17 mouse cellular contexts compared by ENCODE assay signal in the genomic region with DNA sequence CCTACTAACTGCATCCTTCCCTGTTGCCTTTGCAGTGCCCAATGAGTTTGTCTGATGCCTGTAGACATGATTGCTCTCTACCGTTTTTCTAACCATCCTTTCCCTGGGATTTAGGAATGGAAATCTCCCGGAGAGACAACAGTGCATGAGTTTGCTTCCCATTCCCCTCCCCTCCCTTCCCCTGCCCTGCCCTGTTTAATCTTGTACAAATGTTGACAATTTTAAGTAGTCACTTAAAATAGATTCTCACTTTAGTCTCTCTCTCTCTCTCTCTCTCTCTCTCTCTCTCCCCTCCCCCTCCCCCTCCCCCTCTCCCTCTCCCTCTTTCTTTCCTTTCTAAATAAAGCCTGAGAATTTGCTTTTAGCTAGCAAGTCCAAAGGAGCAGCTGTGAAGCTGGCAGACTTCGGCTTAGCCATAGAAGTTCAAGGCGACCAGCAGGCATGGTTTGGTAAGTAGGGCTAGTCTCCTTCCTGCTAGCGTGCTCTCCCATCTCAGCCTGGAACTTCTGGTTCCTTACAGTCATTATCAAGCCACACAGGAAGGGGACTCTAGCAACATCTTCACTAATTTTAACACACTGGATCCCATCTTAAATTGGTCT.
DNase-seq lines count a peak whose midpoint lies in the region; ATAC-seq and TF ChIP-seq lines count a peak whose summit lies in the region.
"Had no signal": no experiment of that assay in that cellular context is flagged by ENCODE, and none has a peak within 500 bp of the region (broad histone marks: within the 10 kb centered on the region; RNA-seq: fewer than 3 reads in every experiment).

No protein-coding gene starts in this region.

- DNase-seq in heart, embryonic 10.5 days (ENCODE audit: low spot score): no peak
- DNase-seq in heart, postnatal 0 days (ENCODE audit: low spot score): peak; percentile 89
- peak; percentile 18 for DNase-seq in stomach, postnatal 0 days (ENCODE audit: low spot score)
- DNase-seq in forebrain, embryonic 10.5 days (ENCODE audit: extremely low spot score, low spot score): no peak
- no peak for DNase-seq in frontal cortex, postnatal 25 days (ENCODE audit: low spot score in 2 of 2)
- DNase-seq: cerebellum, postnatal 10 days; lung, adult 2 months; right cerebral cortex, adult 18-20 months; thymus, postnatal 36 days had no signal

- no peaks in the 10 kb centered on the region for H3K9me3 ChIP-seq in megakaryocyte, embryonic 14.5 days
- H3K9me3 ChIP-seq in heart, embryonic 10.5 days: no peaks in the 10 kb centered on the region
- H3K9me3 ChIP-seq in heart, postnatal 0 days (replicated peaks; ENCODE audit: control insufficient read depth, low read length): no peaks in the 10 kb centered on the region
- H3K9me3 ChIP-seq in stomach, postnatal 0 days (ENCODE audit: control insufficient read depth, low read length): no peaks in the 10 kb centered on the region
- no peaks in the 10 kb centered on the region for H3K9me3 ChIP-seq in forebrain, embryonic 10.5 days
- H3K9me3 ChIP-seq: embryonic facial prominence, embryonic 15.5 days; forebrain, embryonic 13.5 days; hindbrain, embryonic 12.5 days had no signal

- peak overlapping the region; percentile 32 for H3K4me2 ChIP-seq in heart, postnatal 0 days (ENCODE audit: low read depth, low read length)
- no peak overlapping the region for H3K4me2 ChIP-seq in stomach, postnatal 0 days (replicated peaks; ENCODE audit: low read depth)
- H3K4me2 ChIP-seq: embryonic facial prominence, embryonic 15.5 days; forebrain, embryonic 13.5 days; hindbrain, embryonic 12.5 days had no signal

- TF ChIP-seq CTCF in heart, postnatal 0 days (IDR thresholded peaks at IDR 0.05; ENCODE audit: low read depth): no peak
- TF ChIP-seq CTCF in stomach, postnatal 0 days (IDR thresholded peaks at IDR 0.05; ENCODE audit: low read depth): no peak

- H3K9ac ChIP-seq in heart, postnatal 0 days (replicated peaks; ENCODE audit: low read depth, low read length): no peak overlapping the region
- H3K9ac ChIP-seq in stomach, postnatal 0 days (ENCODE audit: low read length): no peak overlapping the region
- H3K9ac ChIP-seq: embryonic facial prominence, embryonic 15.5 days; forebrain, embryonic 13.5 days; hindbrain, embryonic 12.5 days had no signal

- peaks cover 7% of the 10 kb centered on the region for H3K4me1 ChIP-seq in megakaryocyte, embryonic 14.5 days
- peaks cover 7% of the 10 kb centered on the region; the same call in 1 of the 2 replicates for H3K4me1 ChIP-seq in heart, embryonic 10.5 days
- peaks cover 21% of the 10 kb centered on the region for H3K4me1 ChIP-seq in heart, postnatal 0 days (ENCODE audit: control insufficient read depth, insufficient read depth)
- H3K4me1 ChIP-seq in stomach, postnatal 0 days (replicated peaks; ENCODE audit: control insufficient read depth, insufficient read depth): no peaks in the 10 kb centered on the region
- H3K4me1 ChIP-seq in forebrain, embryonic 10.5 days: no peaks in the 10 kb centered on the region
- H3K4me1 ChIP-seq: embryonic facial prominence, embryonic 15.5 days; forebrain, embryonic 13.5 days; hindbrain, embryonic 12.5 days had no signal

- H3K27me3 ChIP-seq in megakaryocyte, embryonic 14.5 days (replicated peaks): no peaks in the 10 kb centered on the region
- no peaks in the 10 kb centered on the region for H3K27me3 ChIP-seq in heart, embryonic 10.5 days (ENCODE audit: insufficient read depth, poor library complexity, severe bottlenecking)
- H3K27me3 ChIP-seq in heart, postnatal 0 days (ENCODE audit: control insufficient read depth, insufficient read depth, low read length): no peaks in the 10 kb centered on the region
- no peaks in the 10 kb centered on the region for H3K27me3 ChIP-seq in stomach, postnatal 0 days (ENCODE audit: control insufficient read depth, insufficient read depth, low read length)
- no peaks in the 10 kb centered on the region for H3K27me3 ChIP-seq in forebrain, embryonic 10.5 days (ENCODE audit: poor library complexity, severe bottlenecking)
- H3K27me3 ChIP-seq: embryonic facial prominence, embryonic 15.5 days; forebrain, embryonic 13.5 days; hindbrain, embryonic 12.5 days had no signal

- no peaks in the 10 kb centered on the region for H3K36me3 ChIP-seq in megakaryocyte, embryonic 14.5 days (replicated peaks; ENCODE audit: low read length)
- peaks cover 8% of the 10 kb centered on the region; the same call in 1 of the 2 replicates for H3K36me3 ChIP-seq in heart, embryonic 10.5 days
- H3K36me3 ChIP-seq in heart, postnatal 0 days (replicated peaks; ENCODE audit: control insufficient read depth, insufficient read depth, low read length): peaks cover 11% of the 10 kb centered on the region
- H3K36me3 ChIP-seq in stomach, postnatal 0 days (ENCODE audit: control insufficient read depth, insufficient read depth, low read length): no peaks in the 10 kb centered on the region
- no peaks in the 10 kb centered on the region for H3K36me3 ChIP-seq in forebrain, embryonic 10.5 days (replicated peaks)
- H3K36me3 ChIP-seq: embryonic facial prominence, embryonic 15.5 days; G1E; hindbrain, embryonic 12.5 days had no signal

- peak overlapping the region; percentile 11 for H3K4me3 ChIP-seq in megakaryocyte, embryonic 14.5 days (replicated peaks)
- H3K4me3 ChIP-seq in heart, embryonic 10.5 days: peak overlapping the region; percentile 22; the same call in 1 of the 2 replicates
- H3K4me3 ChIP-seq in heart, postnatal 0 days (ENCODE audit: low read depth, low read length): peak overlapping the region; percentile 4; the same call in 1 of the 2 replicates
- no peak overlapping the region for H3K4me3 ChIP-seq in stomach, postnatal 0 days (ENCODE audit: low read depth, low read length)
- H3K4me3 ChIP-seq in forebrain, embryonic 10.5 days: no peak overlapping the region
- H3K4me3 ChIP-seq: embryonic facial prominence, embryonic 15.5 days; forebrain, embryonic 13.5 days; hindbrain, embryonic 12.5 days had no signal

- TF ChIP-seq EP300 in heart, postnatal 0 days (IDR thresholded peaks at IDR 0.05; ENCODE audit: low read depth): peak; percentile 71; the same call in 1 of the 2 replicates
- no peak for TF ChIP-seq EP300 in stomach, postnatal 0 days (optimal IDR thresholded peaks at IDR 0.05)

- ATAC-seq in megakaryocyte, adult 5-6 weeks (ENCODE audit: poor library complexity, severe bottlenecking): no peak
- ATAC-seq in heart, postnatal 0 days (ENCODE audit: insufficient read depth, low read depth): peak; percentile 89
- ATAC-seq in stomach, postnatal 0 days (ENCODE audit: low FRiP score, low TSS enrichment): no peak
- ATAC-seq: CD4-positive, CD25-positive, alpha-beta regulatory T cell, adult 4 months; forebrain, embryonic 13.5 days; intestine, embryonic 16.5 days had no signal

- 32% methylated on average over 5 of the region's 5 CpGs for WGBS in heart, embryonic 10.5 days
- 31% methylated on average over 5 of the region's 5 CpGs for whole genome bisulfite sequencing in heart, postnatal 0 days
- WGBS in stomach, postnatal 0 days: 37% methylated on average over 5 of the region's 5 CpGs
- WGBS in forebrain, embryonic 10.5 days: 79% methylated on average over 5 of the region's 5 CpGs

- H3K27ac ChIP-seq in heart, embryonic 10.5 days: peak overlapping the region; percentile 85
- H3K27ac ChIP-seq in heart, postnatal 0 days (ENCODE audit: low read depth): peak overlapping the region; percentile 90
- H3K27ac ChIP-seq in stomach, postnatal 0 days (replicated peaks): no peak overlapping the region
- H3K27ac ChIP-seq in forebrain, embryonic 10.5 days: no peak overlapping the region
- H3K27ac ChIP-seq: embryonic facial prominence, embryonic 15.5 days; forebrain, embryonic 13.5 days; hindbrain, embryonic 12.5 days had no signal

Comparison
In these comparisons a context has a peak if more than half of its experiments do, and no peak if none do; other contexts are left out.
1. DNase-seq: peak in heart, postnatal 0 days (single experiment) and stomach, postnatal 0 days (single experiment); none in heart, embryonic 10.5 days (single experiment), forebrain, embryonic 10.5 days (single experiment) and frontal cortex, postnatal 25 days (0 of 2).
2. H3K4me3 ChIP-seq: peak in megakaryocyte, embryonic 14.5 days (single experiment), heart, embryonic 10.5 days (single experiment) and heart, postnatal 0 days (single experiment); none in stomach, postnatal 0 days (single experiment) and forebrain, embryonic 10.5 days (single experiment).
3. H3K27ac ChIP-seq: peak in heart, embryonic 10.5 days (single experiment) and heart, postnatal 0 days (single experiment); none in stomach, postnatal 0 days (single experiment) and forebrain, embryonic 10.5 days (single experiment).